Mouse (Mus musculus): ENCODE data around the gene Ccnj.

GRCm38 (mm10) chr19:40838205-40838604 is 7.1 kb downstream of the Ccnj start:
- TF ChIP-seq CTCF (IDR thresholded peaks at IDR 0.05; ENCODE audit: low read depth, low read length) (no peak), POLR2A (IDR thresholded peaks at IDR 0.05; ENCODE audit: borderline replicate concordance, low read depth, low read length) (no peak)

All from bone marrow macrophage, adult 2 months (primary cell).